Mouse (Mus musculus) cerebellum, adult 2 months (tissue): ENCODE results near the gene Runx1. TPM values are rescaled to one million over a fixed set of nuclear protein-coding genes. Genes with fewer than 3 reads are reported as not detected.

ENCODE experiments used
- DNase-seq, 2 experiments: peaks; one replicate each; pipeline ENCODE4 v3.0.0; 2021
- H3K27ac ChIP-seq: fragments of 200-500 bp; 2 replicates; pipeline ENCODE4 v1.5.1; 2012; ENCODE audit warnings: low read length, control low read depth, inconsistent platforms; ENCODE audit not compliant: insufficient read depth
- H3K27me3 ChIP-seq: fragments of 200-500 bp; 2 replicates; pipeline ENCODE4 v1.6.1; 2012; ENCODE audit warnings: inconsistent platforms, mild to moderate bottlenecking, low read length, moderate library complexity; ENCODE audit not compliant: control insufficient read depth, insufficient read depth
- H3K4me1 ChIP-seq: fragments of 200-500 bp; 2 replicates; pipeline ENCODE4 v1.6.1; 2011; ENCODE audit warnings: low read length; ENCODE audit not compliant: control insufficient read depth, insufficient read depth
- H3K4me3 ChIP-seq: fragments of 200-500 bp; replicated peaks from 2 replicates; pipeline ENCODE3; 2011; ENCODE audit warnings: mild to moderate bottlenecking, low read depth, low read length, control low read depth; ENCODE audit not compliant: insufficient read depth
- CTCF ChIP-seq: fragments of 200-500 bp; IDR thresholded peaks from 2 replicates; pipeline ENCODE4 v1.5.1; 2011; ENCODE audit warnings: low read depth, mild to moderate bottlenecking, control low read depth, low read length, moderate library complexity, borderline replicate concordance; ENCODE audit not compliant: insufficient read depth
- POLR2A ChIP-seq: fragments of 200-500 bp; IDR thresholded peaks from 2 replicates; pipeline ENCODE4 v1.6.1; 2011; ENCODE audit warnings: low read length, control low read depth, borderline replicate concordance; ENCODE audit not compliant: insufficient read depth
- WGBS: fragments of 180-500 bp; shearing (Covaris S2); methylation state at CpG from one replicate; pipeline ENCODE4 v1.1.7; 2018; 5-methylcytosine and 5-hydroxymethylcytosine counted together
- polyA plus RNA-seq: library from polyadenylated mRNA; depleted of rRNA; stranded (reverse); fragments of >200 nt; gene quantifications from 2 replicates; pipeline ENCODE4 v1.2.3, GENCODE M21; 2012

Runx1 gene
- polyA plus RNA-seq, 1 experiment, result 0.52 TPM

- WGBS, result 11% methylated on average over 63 of the region's 64 CpGs
- Histone ChIP-seq H3K27me3 (peaks cover 9% of the 10 kb centered on the region; the same call in 1 of the 2 replicates), H3K27ac (no peak overlapping the region), H3K4me3 (no peak overlapping the region), H3K4me1 (no peaks in the 10 kb centered on the region)
- peak in 1 of 2 experiments; percentile 17 for DNase-seq
- TF ChIP-seq CTCF (no peak), POLR2A (no peak)
Measured at GRCm38 (mm10) chr16:92605606-92606490, 220.1 kb downstream of the Runx1 start.

- no peak overlapping the region for H3K4me3 ChIP-seq
- H3K27ac ChIP-seq, result no peak overlapping the region
- WGBS, result 82% methylated on average over 11 of the region's 11 CpGs
- TF ChIP-seq POLR2A (no peak), CTCF (no peak)
- DNase-seq, result no peak
- H3K27me3 ChIP-seq, result peaks cover 9% of the 10 kb centered on the region; the same call in 1 of the 2 replicates
- H3K4me1 ChIP-seq, result no peaks in the 10 kb centered on the region
Measured at GRCm38 (mm10) chr16:92602504-92602903, 223.4 kb downstream of the Runx1 start.

- DNase-seq, result no peak
- Histone ChIP-seq H3K27ac (no peak overlapping the region), H3K4me1 (no peaks in the 10 kb centered on the region), H3K4me3 (no peak overlapping the region), H3K27me3 (peaks cover 9% of the 10 kb centered on the region; the same call in 1 of the 2 replicates)
- WGBS, result 85% methylated on average over 9 of the region's 9 CpGs
- TF ChIP-seq CTCF (no peak), POLR2A (no peak)
Measured at GRCm38 (mm10) chr16:92601270-92601826, 224.6 kb downstream of the Runx1 start.

GRCm38 (mm10) chr16:92599451-92599850 lies 226.5 kb downstream of the Runx1 start:
- DNase-seq, result no peak
- H3K27ac ChIP-seq, result no peak overlapping the region
- WGBS, result 56% methylated on average over 11 of the region's 11 CpGs
- no peaks in the 10 kb centered on the region for H3K4me1 ChIP-seq
- H3K27me3 ChIP-seq, result no peaks in the 10 kb centered on the region
- TF ChIP-seq CTCF (no peak), POLR2A (no peak)
- no peak overlapping the region for H3K4me3 ChIP-seq

GRCm38 (mm10) chr16:92597655-92598054 lies 228.3 kb downstream of the Runx1 start:
- no peak overlapping the region for H3K27ac ChIP-seq
- no peaks in the 10 kb centered on the region for H3K4me1 ChIP-seq
- WGBS, result 80% methylated on average over 11 of the region's 11 CpGs
- no peak for DNase-seq
- TF ChIP-seq CTCF (no peak), POLR2A (no peak)
- no peak overlapping the region for H3K4me3 ChIP-seq
- no peaks in the 10 kb centered on the region for H3K27me3 ChIP-seq

GRCm38 (mm10) chr16:92592207-92592606 lies 233.7 kb downstream of the Runx1 start:
- 71% methylated on average over 6 of the region's 6 CpGs for WGBS
- no peaks in the 10 kb centered on the region for H3K27me3 ChIP-seq
- TF ChIP-seq CTCF (no peak), POLR2A (no peak)
- DNase-seq, result no peak
- no peak overlapping the region for H3K4me3 ChIP-seq
- no peaks in the 10 kb centered on the region for H3K4me1 ChIP-seq
- no peak overlapping the region for H3K27ac ChIP-seq

GRCm38 (mm10) chr16:92591783-92592182 lies 234.2 kb downstream of the Runx1 start:
- no peaks in the 10 kb centered on the region for H3K27me3 ChIP-seq
- H3K4me3 ChIP-seq, result no peak overlapping the region
- DNase-seq, result no peak
- no peaks in the 10 kb centered on the region for H3K4me1 ChIP-seq
- no peak overlapping the region for H3K27ac ChIP-seq
- TF ChIP-seq POLR2A, result no peak
- TF ChIP-seq CTCF, result no peak
- 95% methylated on average over 6 of the region's 6 CpGs for WGBS

GRCm38 (mm10) chr16:92587836-92588235 lies 238.1 kb downstream of the Runx1 start:
- TF ChIP-seq CTCF, result no peak
- TF ChIP-seq POLR2A, result no peak
- no peak for DNase-seq
- 68% methylated on average over 4 of the region's 4 CpGs for WGBS
- Histone ChIP-seq H3K4me1 (no peaks in the 10 kb centered on the region), H3K27me3 (no peaks in the 10 kb centered on the region), H3K27ac (no peak overlapping the region), H3K4me3 (no peak overlapping the region)
